Mouse (Mus musculus) neural tube, embryonic 14.5 days (tissue): ENCODE data around the gene Gm49393. TPM values are rescaled to one million over a fixed set of nuclear protein-coding genes. Genes with fewer than 3 reads are reported as not detected.

Source experiments
- ATAC-seq: fragments of 200-750 bp; cut with Nextera tagmentation; 2 replicates; pipeline ENCODE4 v1.8.0; 2017; ENCODE audit warnings: low read depth, mild to moderate bottlenecking, moderate TSS enrichment, moderate library complexity
- H3K27ac ChIP-seq: fragments of 300-500 bp; sonication (generic); 2 replicates; pipeline ENCODE4 v1.5.1; 2014; ENCODE audit warnings: low read depth, mild to moderate bottlenecking, control low read depth, low read length, moderate library complexity, mixed read lengths
- H3K27me3 ChIP-seq: fragments of 300-500 bp; sonication (generic); 2 replicates; pipeline ENCODE4 v1.6.1; 2014; ENCODE audit warnings: low read length; ENCODE audit not compliant: control insufficient read depth, insufficient read depth
- H3K36me3 ChIP-seq: fragments of 300-500 bp; sonication (generic); 2 replicates; pipeline ENCODE4 v1.6.1; 2014; ENCODE audit warnings: low read length, mixed read lengths; ENCODE audit not compliant: control insufficient read depth, insufficient read depth
- H3K4me1 ChIP-seq: fragments of 300-500 bp; sonication (generic); 2 replicates; pipeline ENCODE4 v1.6.1; 2014; ENCODE audit warnings: low read length; ENCODE audit not compliant: control insufficient read depth, insufficient read depth
- H3K4me2 ChIP-seq: fragments of 300-500 bp; sonication (generic); 2 replicates; pipeline ENCODE4 v1.6.1; 2014; ENCODE audit warnings: mild to moderate bottlenecking, low read depth, low read length, control low read depth
- H3K4me3 ChIP-seq: fragments of 300-500 bp; sonication (generic); 2 replicates; pipeline ENCODE4 v1.5.1; 2014; ENCODE audit warnings: low read depth, low read length, control low read depth, mixed read lengths
- H3K9ac ChIP-seq: fragments of 300-500 bp; sonication (generic); replicated peaks from 2 replicates; pipeline ENCODE4 v1.6.1; 2014; ENCODE audit warnings: low read depth, mild to moderate bottlenecking, control low read depth, low read length, mixed read lengths
- H3K9me3 ChIP-seq: fragments of 300-500 bp; sonication (generic); 2 replicates; pipeline ENCODE4 v1.6.1; 2016; ENCODE audit warnings: low read length; ENCODE audit not compliant: control insufficient read depth
- WGBS: fragments of 180-500 bp; shearing (Covaris S2); extraction: QIAGEN DNeasy Blood & Tissue Kit; methylation state at CpG from one replicate; pipeline ENCODE4 v1.1.7; 2014; 5-methylcytosine and 5-hydroxymethylcytosine counted together
- polyA plus RNA-seq: library from polyadenylated mRNA; unstranded; fragments of >200 nt; fragmentation: Nextera tagmentation; extraction: Ambion mirVana; gene quantifications from 2 replicates; pipeline ENCODE4 v1.2.1, GENCODE M21; 2014

Gene Gm49393
- polyA plus RNA-seq, 1 experiment from 2014 or later = not detected

DNA sequence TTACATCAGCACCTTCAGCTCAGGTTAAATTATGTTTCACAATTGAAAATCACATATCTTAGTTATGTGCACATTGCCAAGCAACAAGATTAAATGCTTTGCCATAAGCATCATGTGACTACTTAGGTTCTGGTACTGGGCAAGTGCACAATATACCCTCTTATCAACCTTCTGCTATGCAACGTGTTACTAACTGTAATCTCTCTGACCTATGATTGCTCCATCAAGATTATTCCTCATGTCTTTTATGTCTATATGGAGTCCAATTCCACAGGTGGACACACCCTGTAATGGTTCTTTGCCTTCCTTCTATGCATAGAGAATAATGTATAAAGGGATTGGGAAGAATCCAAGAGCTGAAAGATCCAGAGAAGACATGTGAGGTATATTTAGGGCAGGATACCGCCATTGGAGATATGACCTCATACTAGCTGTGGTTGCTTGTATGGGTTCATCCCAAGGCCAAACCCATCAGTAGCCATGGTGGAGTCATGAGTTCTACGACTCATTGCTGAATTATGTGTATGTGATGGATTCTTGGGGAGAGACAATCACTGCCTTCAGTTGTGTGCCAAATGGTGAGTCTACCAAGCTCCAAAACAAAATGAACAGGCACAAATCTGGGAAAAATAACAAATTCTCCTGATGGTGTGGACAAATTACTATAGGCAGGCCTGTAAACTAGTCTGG lies 114.8 kb downstream of the Gm49393 start:
- no peaks in the 10 kb centered on the region for H3K9me3 ChIP-seq
- no peaks in the 10 kb centered on the region for H3K27me3 ChIP-seq
- H3K4me3 ChIP-seq = no peak overlapping the region
- no peak overlapping the region for H3K27ac ChIP-seq
- H3K36me3 ChIP-seq = no peaks in the 10 kb centered on the region
- H3K9ac ChIP-seq = no peak overlapping the region
- WGBS = 69% methylated on average over 3 of the region's 3 CpGs
- no peaks in the 10 kb centered on the region for H3K4me1 ChIP-seq
- ATAC-seq = no peak
- no peak overlapping the region for H3K4me2 ChIP-seq

DNA sequence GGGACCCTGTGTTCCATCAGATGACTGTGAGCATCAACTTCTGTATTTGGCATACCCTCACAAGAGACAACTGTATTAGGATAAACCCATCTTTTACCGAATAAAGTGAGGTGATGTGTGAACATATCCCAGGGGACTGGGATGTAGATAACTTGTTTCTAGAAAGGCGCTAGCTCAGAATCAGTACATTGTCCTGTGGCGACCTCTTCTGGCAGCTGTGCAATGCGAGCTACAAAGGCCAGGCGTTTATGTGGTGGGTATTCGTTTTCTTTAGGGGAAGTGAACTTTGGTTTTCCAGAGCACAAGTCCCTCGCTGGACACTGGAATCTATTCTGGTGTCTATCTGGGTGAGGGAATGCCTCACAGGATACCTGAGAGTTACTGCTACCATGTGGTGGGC lies 115.9 kb downstream of the Gm49393 start:
- Histone ChIP-seq H3K4me3 (no peak overlapping the region), H3K9me3 (no peaks in the 10 kb centered on the region), H3K4me2 (no peak overlapping the region), H3K9ac (no peak overlapping the region), H3K27me3 (no peaks in the 10 kb centered on the region), H3K27ac (no peak overlapping the region), H3K36me3 (no peaks in the 10 kb centered on the region), H3K4me1 (no peaks in the 10 kb centered on the region)
- 14% methylated on average over 7 of the region's 7 CpGs for WGBS
- no peak for ATAC-seq

DNA sequence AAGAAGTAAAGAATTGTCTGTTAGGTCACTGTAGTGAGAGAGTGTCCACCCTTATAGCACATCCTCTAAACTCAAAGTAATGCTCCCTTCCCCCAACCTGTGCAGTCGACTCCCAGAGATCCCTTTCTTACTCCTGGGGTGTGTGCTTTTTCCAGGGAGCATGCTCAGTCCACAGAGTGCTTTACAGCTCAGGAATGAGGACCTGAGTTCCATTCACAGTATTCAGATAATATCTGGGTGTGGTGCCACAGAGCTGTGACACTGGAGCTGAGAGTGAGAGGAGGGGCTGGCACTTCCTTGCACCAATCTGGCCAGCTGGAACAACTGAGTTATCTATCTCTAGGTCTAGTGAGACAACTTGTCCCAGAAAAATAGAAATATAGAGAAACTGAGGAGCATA lies 121.7 kb downstream of the Gm49393 start:
- 79% methylated on average over 1 of the region's 1 CpGs for WGBS
- no peak for ATAC-seq

DNA sequence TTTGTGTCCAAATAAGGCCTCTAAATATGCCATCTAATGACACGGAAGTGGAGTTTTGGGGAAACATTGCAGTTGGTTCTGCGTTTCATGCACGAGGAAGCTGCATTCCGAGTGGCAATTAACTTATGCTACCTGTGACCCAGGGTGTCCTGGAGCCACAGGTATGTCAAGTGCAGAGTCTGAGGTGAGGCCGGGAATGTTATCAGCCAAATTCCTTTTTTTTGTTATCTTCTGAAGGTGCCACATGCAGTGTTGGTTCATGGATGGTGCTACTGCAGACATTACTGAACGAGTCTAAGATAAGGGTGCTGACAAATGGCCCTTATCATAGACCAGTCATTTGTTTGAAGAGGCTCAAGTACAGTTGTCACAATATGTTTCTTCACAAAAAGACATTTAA lies 122.6 kb downstream of the Gm49393 start:
- 92% methylated on average over 6 of the region's 6 CpGs for WGBS
- no peaks in the 10 kb centered on the region for H3K36me3 ChIP-seq
- H3K27ac ChIP-seq = no peak overlapping the region
- H3K27me3 ChIP-seq = no peaks in the 10 kb centered on the region
- no peak overlapping the region for H3K9ac ChIP-seq
- H3K9me3 ChIP-seq = no peaks in the 10 kb centered on the region
- no peak overlapping the region for H3K4me3 ChIP-seq
- H3K4me2 ChIP-seq = no peak overlapping the region
- no peak for ATAC-seq
- no peaks in the 10 kb centered on the region for H3K4me1 ChIP-seq

More for the DNA sequence above, 121.7 kb downstream of the Gm49393 start:
- no peaks in the 10 kb centered on the region for H3K9me3 ChIP-seq
- H3K4me2 ChIP-seq = no peak overlapping the region
- no peak overlapping the region for H3K9ac ChIP-seq
- H3K27ac ChIP-seq = no peak overlapping the region
- H3K27me3 ChIP-seq = no peaks in the 10 kb centered on the region
- no peaks in the 10 kb centered on the region for H3K4me1 ChIP-seq
- H3K36me3 ChIP-seq = no peaks in the 10 kb centered on the region
- H3K4me3 ChIP-seq = no peak overlapping the region

DNA sequence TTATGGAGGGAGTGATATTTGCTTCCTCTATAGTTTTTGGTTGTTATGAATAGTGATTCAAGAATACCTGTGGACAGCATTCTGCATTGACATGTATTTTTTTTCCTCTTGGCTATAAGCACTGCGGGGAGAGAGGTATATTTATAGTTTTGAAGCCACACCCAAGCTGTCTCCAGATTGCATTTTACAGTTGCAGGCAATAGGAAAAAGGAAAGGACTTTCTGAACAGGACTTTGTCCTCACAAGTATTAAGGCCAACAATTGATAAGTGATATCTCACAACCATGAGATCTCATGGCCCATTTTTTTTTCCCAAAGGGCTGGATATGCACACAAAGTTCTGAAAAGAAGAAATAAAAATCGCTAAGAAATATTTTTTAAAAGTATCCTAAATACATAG lies 125.7 kb downstream of the Gm49393 start:
- H3K27ac ChIP-seq = no peak overlapping the region
- WGBS = 73% methylated on average over 2 of the region's 2 CpGs
- H3K27me3 ChIP-seq = no peaks in the 10 kb centered on the region
- H3K36me3 ChIP-seq = no peaks in the 10 kb centered on the region
- H3K4me1 ChIP-seq = no peaks in the 10 kb centered on the region
- H3K9ac ChIP-seq = no peak overlapping the region
- no peak overlapping the region for H3K4me2 ChIP-seq
- ATAC-seq = no peak
- no peaks in the 10 kb centered on the region for H3K9me3 ChIP-seq
- H3K4me3 ChIP-seq = no peak overlapping the region

Other genes with a start within 250 kb of the Gm49393 start
- not detected in 2 replicates for gene BC051665, start 149.2 kb downstream of the Gm49393 start, polyA plus RNA-seq
- gene Ctsll3, start 132.7 kb downstream of the Gm49393 start, polyA plus RNA-seq = not detected in 2 replicates
- not detected in 2 replicates for gene 4930486L24Rik, start 71.1 kb downstream of the Gm49393 start, polyA plus RNA-seq
- not detected in 2 replicates for gene Gm49392, start 38.7 kb downstream of the Gm49393 start, polyA plus RNA-seq
- 0.36 and 1.6 TPM in 2 replicates for gene Ctla2b, start 38.1 kb downstream of the Gm49393 start, polyA plus RNA-seq
- not detected in 2 replicates for gene Tpbpb, start 30.7 kb downstream of the Gm49393 start, polyA plus RNA-seq
- 0.31 and 2.1 TPM in 2 replicates for gene Gm49391, start 981 bp upstream of the Gm49393 start, polyA plus RNA-seq
- 11.6 and 15.6 TPM in 2 replicates for gene Ctla2a, start 1.0 kb upstream of the Gm49393 start, polyA plus RNA-seq
- not detected in 2 replicates for gene Tpbpa, start 6.4 kb upstream of the Gm49393 start, polyA plus RNA-seq
- gene Ctsj, start 70.4 kb upstream of the Gm49393 start, polyA plus RNA-seq = not detected in 2 replicates
- not detected in 2 replicates for gene Ctsq, start 105.0 kb upstream of the Gm49393 start, polyA plus RNA-seq
- not detected in 2 replicates for gene Ctsr, start 228.7 kb upstream of the Gm49393 start, polyA plus RNA-seq